Mouse (Mus musculus): Measurements from ENCODE around the gene Pef1.

Pef1 gene

GRCm38 (mm10) chr4:130095137-130095536, 7.2 kb upstream of the Pef1 start:
- DNase-seq (ENCODE audit: low spot score in 2 of 2), result no peak

- no peak for DNase-seq (ENCODE audit: low spot score in 2 of 2)
Measured at GRCm38 (mm10) chr4:130101183-130101582, 1.2 kb upstream of the Pef1 start.

- DNase-seq (ENCODE audit: low spot score in 2 of 2), result no peak
Measured at GRCm38 (mm10) chr4:130103632-130104031, 1.3 kb downstream of the Pef1 start.

- DNase-seq (ENCODE audit: low spot score in 2 of 2), result no peak
Measured at GRCm38 (mm10) chr4:130104584-130104983, 2.2 kb downstream of the Pef1 start.

- no peak for DNase-seq (ENCODE audit: low spot score in 2 of 2)
Measured at GRCm38 (mm10) chr4:130107065-130107443, 4.7 kb downstream of the Pef1 start.

GRCm38 (mm10) chr4:130107444-130108131, 5.2 kb downstream of the Pef1 start:
- peak; percentile 99 for DNase-seq (ENCODE audit: low spot score in 2 of 2)

- no peak for DNase-seq (ENCODE audit: low spot score in 2 of 2)
Measured at GRCm38 (mm10) chr4:130108929-130109328, 6.6 kb downstream of the Pef1 start.

GRCm38 (mm10) chr4:130109666-130110065, 7.3 kb downstream of the Pef1 start:
- DNase-seq (ENCODE audit: low spot score in 2 of 2), result no peak

- DNase-seq (ENCODE audit: low spot score in 2 of 2), result no peak
Measured at GRCm38 (mm10) chr4:130110091-130110490, 7.7 kb downstream of the Pef1 start.

GRCm38 (mm10) chr4:130112299-130112698, 9.9 kb downstream of the Pef1 start:
- DNase-seq (ENCODE audit: low spot score in 2 of 2), result no peak

GRCm38 (mm10) chr4:130112732-130113131, 10.4 kb downstream of the Pef1 start:
- DNase-seq (ENCODE audit: low spot score in 2 of 2), result no peak

- DNase-seq (ENCODE audit: low spot score in 2 of 2), result no peak
Measured at GRCm38 (mm10) chr4:130120752-130121151, 18.4 kb downstream of the Pef1 start.

- DNase-seq (ENCODE audit: low spot score in 2 of 2), result no peak
Measured at GRCm38 (mm10) chr4:130121560-130121959, 19.2 kb downstream of the Pef1 start.

GRCm38 (mm10) chr4:130123020-130123419, 20.7 kb downstream of the Pef1 start:
- no peak for DNase-seq (ENCODE audit: low spot score in 2 of 2)

- DNase-seq (ENCODE audit: low spot score in 2 of 2), result no peak
Measured at GRCm38 (mm10) chr4:130124110-130124509, 21.8 kb downstream of the Pef1 start.

- DNase-seq (ENCODE audit: low spot score in 2 of 2), result no peak
Measured at GRCm38 (mm10) chr4:130125164-130125563, 22.8 kb downstream of the Pef1 start.

GRCm38 (mm10) chr4:130125935-130126334, 23.6 kb downstream of the Pef1 start:
- DNase-seq (ENCODE audit: low spot score in 2 of 2), result no peak

- no peak for DNase-seq (ENCODE audit: low spot score in 2 of 2)
Measured at GRCm38 (mm10) chr4:130128907-130129306, 26.5 kb downstream of the Pef1 start.

- DNase-seq (ENCODE audit: low spot score in 2 of 2), result no peak
Measured at GRCm38 (mm10) chr4:130130082-130130481, 27.7 kb downstream of the Pef1 start.

GRCm38 (mm10) chr4:130130641-130131350, 28.4 kb downstream of the Pef1 start:
- DNase-seq (ENCODE audit: low spot score in 2 of 2), result no peak

- DNase-seq (ENCODE audit: low spot score in 2 of 2), result no peak
Measured at GRCm38 (mm10) chr4:130131448-130132105, 29.2 kb downstream of the Pef1 start.

GRCm38 (mm10) chr4:130133399-130133798, 31.0 kb downstream of the Pef1 start:
- DNase-seq (ENCODE audit: low spot score in 2 of 2), result no peak
